Mouse (Mus musculus): ENCODE measurements at regions not wholly inside any gene's neighbourhood (a gene's known extent, or its start where the extent isn't known, plus 50 kb on each side); places are given as distances from the start of the nearest gene placed in this dataset.

- no peaks in the 10 kb centered on the region for H3K27me3 ChIP-seq (ENCODE audit: control insufficient read depth, insufficient read depth, low read length)
- TF ChIP-seq CTCF (IDR thresholded peaks at IDR 0.05; ENCODE audit: control insufficient read depth, insufficient read depth, insufficient replicate concordance, low read depth, low read length): no peak
- no peak for TF ChIP-seq POLR2A (IDR thresholded peaks at IDR 0.05; ENCODE audit: control insufficient read depth, low read depth, low read length)
These were observed 685.4 kb upstream of the Kdm8 start for GRCm38 (mm10) chr7:124759084-124759483.

GRCm38 (mm10) chr7:124777822-124778221, 666.7 kb upstream of the Kdm8 start:
- no peaks in the 10 kb centered on the region for H3K4me1 ChIP-seq (ENCODE audit: control insufficient read depth, insufficient read depth, low read length)
- H3K36me3 ChIP-seq (ENCODE audit: control insufficient read depth, insufficient read depth, low read length): no peaks in the 10 kb centered on the region
- H3K4me3 ChIP-seq (ENCODE audit: control insufficient read depth, low read depth, low read length): no peak overlapping the region
- H3K27me3 ChIP-seq (ENCODE audit: control insufficient read depth, insufficient read depth, low read length): no peaks in the 10 kb centered on the region
- H3K27ac ChIP-seq (ENCODE audit: control insufficient read depth, insufficient read depth, low read depth, low read length): no peak overlapping the region
- TF ChIP-seq POLR2A (IDR thresholded peaks at IDR 0.05; ENCODE audit: control insufficient read depth, low read depth, low read length) (no peak), CTCF (IDR thresholded peaks at IDR 0.05; ENCODE audit: control insufficient read depth, insufficient read depth, insufficient replicate concordance, low read depth, low read length) (no peak)

More at GRCm38 (mm10) chr7:124759084-124759483, 685.4 kb upstream of the Kdm8 start:
- no peak overlapping the region for H3K4me3 ChIP-seq (ENCODE audit: control insufficient read depth, low read depth, low read length)
- no peak overlapping the region for H3K27ac ChIP-seq (ENCODE audit: control insufficient read depth, insufficient read depth, low read depth, low read length)
- H3K4me1 ChIP-seq (ENCODE audit: control insufficient read depth, insufficient read depth, low read length): no peaks in the 10 kb centered on the region
- no peaks in the 10 kb centered on the region for H3K36me3 ChIP-seq (ENCODE audit: control insufficient read depth, insufficient read depth, low read length)

- no peaks in the 10 kb centered on the region for H3K27me3 ChIP-seq (ENCODE audit: control insufficient read depth, insufficient read depth, low read length)
- no peak overlapping the region for H3K27ac ChIP-seq (ENCODE audit: control insufficient read depth, insufficient read depth, low read depth, low read length)
- no peaks in the 10 kb centered on the region for H3K36me3 ChIP-seq (ENCODE audit: control insufficient read depth, insufficient read depth, low read length)
- no peak overlapping the region for H3K4me3 ChIP-seq (ENCODE audit: control insufficient read depth, low read depth, low read length)
- H3K4me1 ChIP-seq (ENCODE audit: control insufficient read depth, insufficient read depth, low read length): no peaks in the 10 kb centered on the region
- TF ChIP-seq POLR2A (IDR thresholded peaks at IDR 0.05; ENCODE audit: control insufficient read depth, low read depth, low read length) (no peak), CTCF (IDR thresholded peaks at IDR 0.05; ENCODE audit: control insufficient read depth, insufficient read depth, insufficient replicate concordance, low read depth, low read length) (no peak)
These were observed 661.7 kb upstream of the Kdm8 start for GRCm38 (mm10) chr7:124782816-124783215.

GRCm38 (mm10) chr7:124784995-124785394, 659.5 kb upstream of the Kdm8 start:
- Histone ChIP-seq H3K27ac (ENCODE audit: control insufficient read depth, insufficient read depth, low read depth, low read length) (no peak overlapping the region), H3K4me1 (ENCODE audit: control insufficient read depth, insufficient read depth, low read length) (no peaks in the 10 kb centered on the region), H3K4me3 (ENCODE audit: control insufficient read depth, low read depth, low read length) (no peak overlapping the region), H3K27me3 (ENCODE audit: control insufficient read depth, insufficient read depth, low read length) (no peaks in the 10 kb centered on the region), H3K36me3 (ENCODE audit: control insufficient read depth, insufficient read depth, low read length) (no peaks in the 10 kb centered on the region)
- no peak for TF ChIP-seq CTCF (IDR thresholded peaks at IDR 0.05; ENCODE audit: control insufficient read depth, insufficient read depth, insufficient replicate concordance, low read depth, low read length)

- no peak overlapping the region for H3K27ac ChIP-seq (ENCODE audit: control insufficient read depth, insufficient read depth, low read depth, low read length)
- no peak for TF ChIP-seq POLR2A (IDR thresholded peaks at IDR 0.05; ENCODE audit: control insufficient read depth, low read depth, low read length)
- no peak for TF ChIP-seq CTCF (IDR thresholded peaks at IDR 0.05; ENCODE audit: control insufficient read depth, insufficient read depth, insufficient replicate concordance, low read depth, low read length)
- no peaks in the 10 kb centered on the region for H3K4me1 ChIP-seq (ENCODE audit: control insufficient read depth, insufficient read depth, low read length)
- no peaks in the 10 kb centered on the region for H3K36me3 ChIP-seq (ENCODE audit: control insufficient read depth, insufficient read depth, low read length)
- H3K27me3 ChIP-seq (ENCODE audit: control insufficient read depth, insufficient read depth, low read length): no peaks in the 10 kb centered on the region
- H3K4me3 ChIP-seq (ENCODE audit: control insufficient read depth, low read depth, low read length): no peak overlapping the region
These were observed 658.6 kb upstream of the Kdm8 start for GRCm38 (mm10) chr7:124785896-124786295.

- no peak for TF ChIP-seq POLR2A (IDR thresholded peaks at IDR 0.05; ENCODE audit: control insufficient read depth, low read depth, low read length)
- TF ChIP-seq CTCF (IDR thresholded peaks at IDR 0.05; ENCODE audit: control insufficient read depth, insufficient read depth, insufficient replicate concordance, low read depth, low read length): no peak
- Histone ChIP-seq H3K4me1 (ENCODE audit: control insufficient read depth, insufficient read depth, low read length) (no peaks in the 10 kb centered on the region), H3K27ac (ENCODE audit: control insufficient read depth, insufficient read depth, low read depth, low read length) (no peak overlapping the region), H3K27me3 (ENCODE audit: control insufficient read depth, insufficient read depth, low read length) (no peaks in the 10 kb centered on the region), H3K36me3 (ENCODE audit: control insufficient read depth, insufficient read depth, low read length) (no peaks in the 10 kb centered on the region), H3K4me3 (ENCODE audit: control insufficient read depth, low read depth, low read length) (no peak overlapping the region)
These were observed 655.7 kb upstream of the Kdm8 start for GRCm38 (mm10) chr7:124788781-124789180.

- no peak for TF ChIP-seq CTCF (IDR thresholded peaks at IDR 0.05; ENCODE audit: control insufficient read depth, insufficient read depth, insufficient replicate concordance, low read depth, low read length)
- no peak for TF ChIP-seq POLR2A (IDR thresholded peaks at IDR 0.05; ENCODE audit: control insufficient read depth, low read depth, low read length)
- no peak overlapping the region for H3K27ac ChIP-seq (ENCODE audit: control insufficient read depth, insufficient read depth, low read depth, low read length)
- H3K36me3 ChIP-seq (ENCODE audit: control insufficient read depth, insufficient read depth, low read length): no peaks in the 10 kb centered on the region
- no peaks in the 10 kb centered on the region for H3K4me1 ChIP-seq (ENCODE audit: control insufficient read depth, insufficient read depth, low read length)
- no peak overlapping the region for H3K4me3 ChIP-seq (ENCODE audit: control insufficient read depth, low read depth, low read length)
- no peaks in the 10 kb centered on the region for H3K27me3 ChIP-seq (ENCODE audit: control insufficient read depth, insufficient read depth, low read length)
These were observed 641.4 kb upstream of the Kdm8 start for GRCm38 (mm10) chr7:124803101-124803500.

GRCm38 (mm10) chr7:124834692-124835091, 609.8 kb upstream of the Kdm8 start:
- H3K27ac ChIP-seq (ENCODE audit: control insufficient read depth, insufficient read depth, low read depth, low read length): no peak overlapping the region

More at GRCm38 (mm10) chr7:124834692-124835091, 609.8 kb upstream of the Kdm8 start:
- Histone ChIP-seq H3K27me3 (ENCODE audit: control insufficient read depth, insufficient read depth, low read length) (no peaks in the 10 kb centered on the region), H3K4me1 (ENCODE audit: control insufficient read depth, insufficient read depth, low read length) (no peaks in the 10 kb centered on the region), H3K36me3 (ENCODE audit: control insufficient read depth, insufficient read depth, low read length) (no peaks in the 10 kb centered on the region), H3K4me3 (ENCODE audit: control insufficient read depth, low read depth, low read length) (no peak overlapping the region)
- TF ChIP-seq CTCF (IDR thresholded peaks at IDR 0.05; ENCODE audit: control insufficient read depth, insufficient read depth, insufficient replicate concordance, low read depth, low read length) (no peak), POLR2A (IDR thresholded peaks at IDR 0.05; ENCODE audit: control insufficient read depth, low read depth, low read length) (no peak)
